Mouse (Mus musculus): ENCODE data around the gene G0s2. TPM values are rescaled to one million over a fixed set of nuclear protein-coding genes. Genes with fewer than 3 reads are reported as not detected.

Gene G0s2
- polyA plus RNA-seq, 1 experiment from 2014 or later: 48.9 TPM

GRCm38 (mm10) chr1:193230531-193230930, 42.5 kb downstream of the G0s2 start:
- Histone ChIP-seq H3K36me3 (ENCODE audit: insufficient read depth, low read length) (no peaks in the 10 kb centered on the region), H3K9ac (ENCODE audit: low read depth, low read length) (no peak overlapping the region), H3K4me2 (ENCODE audit: low read length) (no peak overlapping the region), H3K9me3 (replicated peaks; ENCODE audit: low read length) (no peaks in the 10 kb centered on the region), H3K4me3 (replicated peaks; ENCODE audit: low read depth, low read length) (no peak overlapping the region), H3K27ac (peak overlapping the region; percentile 75; the same call in 1 of the 2 replicates), H3K4me1 (replicated peaks; ENCODE audit: insufficient read depth, low read length) (0 out of 2 replicates have a peak, but pooled peaks cover 23% of the 10 kb centered on the region), H3K27me3 (ENCODE audit: insufficient read depth, low read length) (no peaks in the 10 kb centered on the region)
- WGBS: 39% methylated on average over 3 of the region's 3 CpGs
- ATAC-seq (replicated peaks; ENCODE audit: low FRiP score, low read depth) (no peak), DNase-seq (ENCODE audit: low spot score) (no peak)
- TF ChIP-seq CTCF (IDR thresholded peaks at IDR 0.05; ENCODE audit: low read depth): no peak

DNA sequence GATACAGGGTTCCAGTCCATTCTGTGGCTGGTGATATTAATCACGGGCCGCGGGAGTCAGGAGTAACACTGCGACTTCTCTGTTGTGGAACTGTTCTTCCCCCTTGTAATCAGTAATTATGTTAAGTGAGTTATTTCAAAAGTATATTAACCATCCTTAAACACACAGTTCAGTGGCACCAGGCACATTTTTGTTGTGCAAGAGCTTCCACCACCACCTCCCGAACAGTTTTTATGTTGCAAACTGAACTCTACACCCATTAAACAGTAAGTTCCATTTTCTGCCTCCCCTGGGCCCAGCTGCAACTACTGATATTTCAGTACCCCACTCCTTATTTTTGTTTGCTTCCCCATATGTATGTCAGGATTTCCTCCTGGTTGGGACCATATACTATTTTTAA, 43.4 kb downstream of the G0s2 start:
- no peak for DNase-seq (ENCODE audit: low spot score)
- H3K27me3 ChIP-seq (ENCODE audit: insufficient read depth, low read length): no peaks in the 10 kb centered on the region

GRCm38 (mm10) chr1:193227537-193227936, 45.5 kb downstream of the G0s2 start:
- H3K27ac ChIP-seq: peak overlapping the region; percentile 70
- ATAC-seq (replicated peaks; ENCODE audit: low FRiP score, low read depth): no peak
- no peak for TF ChIP-seq CTCF (IDR thresholded peaks at IDR 0.05; ENCODE audit: low read depth)
- H3K4me1 ChIP-seq (replicated peaks; ENCODE audit: insufficient read depth, low read length): 0 out of 2 replicates have a peak, but pooled peaks cover 17% of the 10 kb centered on the region
- H3K36me3 ChIP-seq (ENCODE audit: insufficient read depth, low read length): no peaks in the 10 kb centered on the region
- H3K27me3 ChIP-seq (ENCODE audit: insufficient read depth, low read length): no peaks in the 10 kb centered on the region
- no peak overlapping the region for H3K4me2 ChIP-seq (ENCODE audit: low read length)
- H3K9me3 ChIP-seq (replicated peaks; ENCODE audit: low read length): no peaks in the 10 kb centered on the region
- H3K9ac ChIP-seq (ENCODE audit: low read depth, low read length): no peak overlapping the region
- 66% methylated on average over 4 of the region's 4 CpGs for WGBS
- H3K4me3 ChIP-seq (replicated peaks; ENCODE audit: low read depth, low read length): no peak overlapping the region
- no peak for DNase-seq (ENCODE audit: low spot score)

More for the DNA sequence above, 43.4 kb downstream of the G0s2 start:
- TF ChIP-seq CTCF (IDR thresholded peaks at IDR 0.05; ENCODE audit: low read depth): no peak
- Histone ChIP-seq H3K36me3 (ENCODE audit: insufficient read depth, low read length) (no peaks in the 10 kb centered on the region), H3K4me1 (replicated peaks; ENCODE audit: insufficient read depth, low read length) (0 out of 2 replicates have a peak, but pooled peaks cover 23% of the 10 kb centered on the region), H3K4me2 (ENCODE audit: low read length) (no peak overlapping the region), H3K4me3 (replicated peaks; ENCODE audit: low read depth, low read length) (no peak overlapping the region), H3K27ac (peak overlapping the region; percentile 54; the same call in 1 of the 2 replicates), H3K9ac (ENCODE audit: low read depth, low read length) (no peak overlapping the region), H3K9me3 (replicated peaks; ENCODE audit: low read length) (no peaks in the 10 kb centered on the region)
- no peak for ATAC-seq (replicated peaks; ENCODE audit: low FRiP score, low read depth)
- 74% methylated on average over 5 of the region's 5 CpGs for WGBS

- Histone ChIP-seq H3K4me2 (ENCODE audit: low read length) (no peak overlapping the region), H3K9ac (ENCODE audit: low read depth, low read length) (no peak overlapping the region), H3K9me3 (replicated peaks; ENCODE audit: low read length) (no peaks in the 10 kb centered on the region), H3K27me3 (ENCODE audit: insufficient read depth, low read length) (no peaks in the 10 kb centered on the region), H3K4me3 (replicated peaks; ENCODE audit: low read depth, low read length) (no peak overlapping the region), H3K4me1 (replicated peaks; ENCODE audit: insufficient read depth, low read length) (0 out of 2 replicates have a peak, but pooled peaks cover 17% of the 10 kb centered on the region), H3K36me3 (ENCODE audit: insufficient read depth, low read length) (no peaks in the 10 kb centered on the region), H3K27ac (peak overlapping the region; percentile 70)
- WGBS: 29% methylated on average over 7 of the region's 7 CpGs
- ATAC-seq (replicated peaks; ENCODE audit: low FRiP score, low read depth) (no peak), DNase-seq (ENCODE audit: low spot score) (no peak)
- TF ChIP-seq CTCF (IDR thresholded peaks at IDR 0.05; ENCODE audit: low read depth): no peak
Observed at GRCm38 (mm10) chr1:193226724-193227522, 46.1 kb downstream of the G0s2 start.

DNA sequence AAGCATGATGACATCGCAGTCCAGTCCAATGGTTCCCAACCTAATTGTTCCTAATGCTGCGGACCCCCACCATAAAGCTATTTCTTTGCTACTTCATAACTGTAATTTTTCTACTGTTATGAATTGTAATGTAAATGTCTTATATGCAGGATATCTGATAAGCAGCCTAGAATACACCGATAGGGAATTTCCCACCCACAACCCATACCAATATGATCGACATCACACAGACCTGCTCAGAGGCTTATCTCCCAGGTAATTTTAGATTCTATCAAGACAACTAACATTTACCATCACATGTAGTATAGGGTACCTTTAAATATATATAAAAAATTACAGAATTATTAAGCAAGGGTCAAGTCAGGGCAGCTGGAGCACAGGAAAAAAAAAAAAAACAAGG, 46.9 kb downstream of the G0s2 start:
- H3K4me1 ChIP-seq (replicated peaks; ENCODE audit: insufficient read depth, low read length): 0 out of 2 replicates have a peak, but pooled peaks cover 17% of the 10 kb centered on the region
- 79% methylated on average over 4 of the region's 4 CpGs for WGBS
- ATAC-seq (replicated peaks; ENCODE audit: low FRiP score, low read depth): no peak
- H3K4me3 ChIP-seq (replicated peaks; ENCODE audit: low read depth, low read length): no peak overlapping the region
- no peaks in the 10 kb centered on the region for H3K36me3 ChIP-seq (ENCODE audit: insufficient read depth, low read length)
- H3K9ac ChIP-seq (ENCODE audit: low read depth, low read length): no peak overlapping the region
- no peak for DNase-seq (ENCODE audit: low spot score)
- no peak overlapping the region for H3K4me2 ChIP-seq (ENCODE audit: low read length)
- H3K9me3 ChIP-seq (replicated peaks; ENCODE audit: low read length): no peaks in the 10 kb centered on the region
- TF ChIP-seq CTCF (IDR thresholded peaks at IDR 0.05; ENCODE audit: low read depth): no peak
- H3K27ac ChIP-seq: no peak overlapping the region
- H3K27me3 ChIP-seq (ENCODE audit: insufficient read depth, low read length): no peaks in the 10 kb centered on the region

DNA sequence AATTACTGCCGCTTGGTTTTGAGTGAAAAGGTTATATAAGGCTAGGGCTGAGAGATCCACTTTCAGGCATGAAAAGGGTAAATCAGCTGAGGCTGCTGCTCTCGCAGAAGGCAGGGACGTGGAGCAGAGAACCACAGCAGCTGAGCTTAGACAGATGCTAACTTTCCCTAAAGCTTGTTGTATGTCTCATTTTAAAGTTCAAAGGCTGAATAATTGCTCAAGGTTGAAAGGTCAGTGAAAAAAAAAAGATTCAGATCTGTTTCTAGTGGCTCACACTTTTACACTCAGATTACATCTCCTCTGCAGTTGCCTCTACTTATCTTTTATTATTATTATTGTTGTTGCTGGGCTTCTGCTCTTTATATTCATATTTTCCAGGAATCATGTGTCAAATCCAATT, 47.5 kb downstream of the G0s2 start:
- no peak for TF ChIP-seq CTCF (IDR thresholded peaks at IDR 0.05; ENCODE audit: low read depth)
- Histone ChIP-seq H3K27ac (peak overlapping the region; percentile 25; the same call in 1 of the 2 replicates), H3K9ac (ENCODE audit: low read depth, low read length) (no peak overlapping the region), H3K9me3 (replicated peaks; ENCODE audit: low read length) (no peaks in the 10 kb centered on the region), H3K4me1 (replicated peaks; ENCODE audit: insufficient read depth, low read length) (0 out of 2 replicates have a peak, but pooled peaks cover 13% of the 10 kb centered on the region), H3K27me3 (ENCODE audit: insufficient read depth, low read length) (no peaks in the 10 kb centered on the region), H3K4me2 (ENCODE audit: low read length) (no peak overlapping the region), H3K36me3 (ENCODE audit: insufficient read depth, low read length) (no peaks in the 10 kb centered on the region), H3K4me3 (replicated peaks; ENCODE audit: low read depth, low read length) (no peak overlapping the region)
- ATAC-seq (replicated peaks; ENCODE audit: low FRiP score, low read depth) (no peak), DNase-seq (ENCODE audit: low spot score) (no peak)
- WGBS: 20% methylated on average over 3 of the region's 3 CpGs

Other genes with a start within 250 kb of the G0s2 start
- 0.62 and 0.71 TPM in 2 replicates for gene Syt14, start 237.4 kb downstream of the G0s2 start, polyA plus RNA-seq (2015; fragmentation: Nextera tagmentation; extraction: Ambion mirVana)
- gene Diexf, start 142.9 kb downstream of the G0s2 start, polyA plus RNA-seq (2015; fragmentation: Nextera tagmentation; extraction: Ambion mirVana): 3.6 and 4.0 TPM in 2 replicates
- 17.2 and 17.3 TPM in 2 replicates for gene Irf6, start 120.1 kb downstream of the G0s2 start, polyA plus RNA-seq (2015; fragmentation: Nextera tagmentation; extraction: Ambion mirVana)
- gene A130010J15Rik, start 105.2 kb downstream of the G0s2 start, polyA plus RNA-seq (2015; fragmentation: Nextera tagmentation; extraction: Ambion mirVana): 10.7 and 12.5 TPM in 2 replicates
- gene Traf3ip3, start 71.5 kb downstream of the G0s2 start, polyA plus RNA-seq (2015; fragmentation: Nextera tagmentation; extraction: Ambion mirVana): 1.4 and 1.7 TPM in 2 replicates
- 1.6 and 1.9 TPM in 2 replicates for gene Lamb3, start 65.5 kb downstream of the G0s2 start, polyA plus RNA-seq (2015; fragmentation: Nextera tagmentation; extraction: Ambion mirVana)
- 8.7 and 11.4 TPM in 2 replicates for gene Hsd11b1, start 9.1 kb downstream of the G0s2 start, polyA plus RNA-seq (2015; fragmentation: Nextera tagmentation; extraction: Ambion mirVana)
- 6.8 and 8.5 TPM in 2 replicates for gene Camk1g, start 97.1 kb upstream of the G0s2 start, polyA plus RNA-seq (2015; fragmentation: Nextera tagmentation; extraction: Ambion mirVana)